Mouse (Mus musculus) hindbrain, postnatal 0 days (tissue): ENCODE measurements at regions not wholly inside any gene's neighbourhood (a gene's known extent, or its start where the extent isn't known, plus 50 kb on each side); places are given as distances from the start of the nearest gene placed in this dataset.
A peak's percentile ranks its signal among the peaks of the same experiment; 100 is the strongest.

ENCODE experiments used
- ATAC-seq: fragments of 200-750 bp; cut with Nextera tagmentation; 2 replicates; pipeline ENCODE4 v1.8.0; 2017; ENCODE audit warnings: mild to moderate bottlenecking, moderate TSS enrichment, moderate library complexity
- DNase-seq: peaks from one replicate; pipeline ENCODE4 v3.0.0-alpha.2; 2015; ENCODE audit warnings: low spot score
- H3K27ac ChIP-seq: fragments of 300-500 bp; sonication (generic); 2 replicates; pipeline ENCODE4 v1.5.1; 2014; ENCODE audit warnings: mild to moderate bottlenecking
- H3K27me3 ChIP-seq: fragments of 300-500 bp; sonication (generic); 2 replicates; pipeline ENCODE4 v1.6.1; 2014; ENCODE audit warnings: low read length, mixed read lengths; ENCODE audit not compliant: insufficient read depth
- H3K36me3 ChIP-seq: fragments of 300-500 bp; sonication (generic); 2 replicates; pipeline ENCODE4 v1.6.1; 2014; ENCODE audit warnings: low read length, mixed read lengths; ENCODE audit not compliant: insufficient read depth
- H3K4me1 ChIP-seq: fragments of 300-500 bp; sonication (generic); 2 replicates; pipeline ENCODE4 v1.6.1; 2014; ENCODE audit warnings: antibody characterized with exemption, low read length, mixed read lengths; ENCODE audit not compliant: insufficient read depth
- H3K4me2 ChIP-seq: fragments of 300-500 bp; sonication (generic); 2 replicates; pipeline ENCODE4 v1.6.1; 2014; ENCODE audit warnings: low read depth, mild to moderate bottlenecking, low read length, moderate library complexity, mixed read lengths
- H3K4me3 ChIP-seq: fragments of 300-500 bp; sonication (generic); 2 replicates; pipeline ENCODE4 v1.5.1; 2014; ENCODE audit warnings: low read length
- H3K9ac ChIP-seq: fragments of 300-500 bp; sonication (generic); replicated peaks from 2 replicates; pipeline ENCODE4 v1.6.1; 2014; ENCODE audit warnings: mild to moderate bottlenecking, low read length, moderate library complexity, mixed read lengths
- H3K9me3 ChIP-seq: fragments of 300-500 bp; sonication (generic); 2 replicates; pipeline ENCODE4 v1.6.1; 2016; ENCODE audit warnings: low read length, mixed read lengths
- CTCF ChIP-seq: IDR thresholded peaks from 2 replicates; pipeline ENCODE4 v1.5.1; 2016; ENCODE audit warnings: antibody characterized with exemption, control low read depth, low read depth
- WGBS: fragments of 180-500 bp; shearing (Covaris S2); extraction: QIAGEN DNeasy Blood & Tissue Kit; methylation state at CpG from one replicate; pipeline ENCODE4 v1.1.7; 2014; 5-methylcytosine and 5-hydroxymethylcytosine counted together

DNA sequence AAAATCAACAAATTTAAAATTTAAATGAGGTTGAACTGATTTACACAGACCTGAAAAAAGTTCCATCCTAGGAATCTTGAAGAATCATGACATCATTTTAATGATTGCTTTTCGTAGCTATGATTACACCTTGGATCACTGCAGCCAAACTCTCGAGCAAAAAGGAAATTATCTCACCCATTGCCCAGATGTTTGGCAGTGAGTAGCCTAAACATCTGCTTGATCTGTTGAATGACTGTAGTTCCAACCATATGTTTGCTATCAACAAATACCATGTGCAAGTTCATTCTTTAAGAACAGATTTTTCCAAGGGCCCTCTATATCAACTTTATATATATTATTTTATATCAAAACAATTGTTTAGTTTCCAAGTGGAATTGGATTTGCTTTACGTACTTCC lies 296.6 kb downstream of the Dmac1 start:
- ATAC-seq (no peak), DNase-seq (no peak)
- no peaks in the 10 kb centered on the region for H3K27me3 ChIP-seq
- no peak overlapping the region for H3K4me3 ChIP-seq
- H3K4me1 ChIP-seq: no peaks in the 10 kb centered on the region
- no peak for TF ChIP-seq CTCF
- H3K9ac ChIP-seq: no peak overlapping the region
- H3K4me2 ChIP-seq: no peak overlapping the region
- no peak overlapping the region for H3K27ac ChIP-seq
- WGBS: 76% methylated on average over 3 of the region's 3 CpGs
- no peaks in the 10 kb centered on the region for H3K36me3 ChIP-seq
- H3K9me3 ChIP-seq: no peaks in the 10 kb centered on the region

DNA sequence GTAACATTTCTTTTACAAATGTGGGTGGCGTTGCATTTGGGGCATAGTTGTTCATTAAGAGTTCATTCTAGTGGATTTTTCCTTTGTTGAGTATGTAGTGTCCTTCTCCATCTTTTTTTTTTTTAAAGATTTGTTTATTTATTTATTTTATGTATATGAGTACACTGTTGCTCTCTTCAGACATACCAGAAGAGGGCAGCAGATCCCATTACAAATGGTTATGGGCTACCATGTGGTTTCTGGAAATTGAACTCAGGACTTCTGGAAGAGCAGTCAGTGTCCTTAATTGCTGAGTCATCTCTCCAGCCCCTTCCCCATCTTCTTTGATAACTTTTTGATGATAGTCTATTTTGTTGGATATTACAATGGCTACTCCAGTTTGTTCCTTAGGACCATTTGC lies 306.0 kb downstream of the Dmac1 start:
- 100% methylated on average over 1 of the region's 1 CpGs for WGBS
- H3K27me3 ChIP-seq: no peaks in the 10 kb centered on the region
- no peak overlapping the region for H3K27ac ChIP-seq
- no peaks in the 10 kb centered on the region for H3K4me1 ChIP-seq
- no peak overlapping the region for H3K4me2 ChIP-seq
- no peak; the same call in 1 of the 2 replicates for TF ChIP-seq CTCF
- ATAC-seq (no peak), DNase-seq (peak; percentile 12)
- H3K9me3 ChIP-seq: no peaks in the 10 kb centered on the region
- no peaks in the 10 kb centered on the region for H3K36me3 ChIP-seq
- H3K4me3 ChIP-seq: no peak overlapping the region
- no peak overlapping the region for H3K9ac ChIP-seq
